ENCODE assay signal across 9 mouse cellular contexts in the genomic region with DNA sequence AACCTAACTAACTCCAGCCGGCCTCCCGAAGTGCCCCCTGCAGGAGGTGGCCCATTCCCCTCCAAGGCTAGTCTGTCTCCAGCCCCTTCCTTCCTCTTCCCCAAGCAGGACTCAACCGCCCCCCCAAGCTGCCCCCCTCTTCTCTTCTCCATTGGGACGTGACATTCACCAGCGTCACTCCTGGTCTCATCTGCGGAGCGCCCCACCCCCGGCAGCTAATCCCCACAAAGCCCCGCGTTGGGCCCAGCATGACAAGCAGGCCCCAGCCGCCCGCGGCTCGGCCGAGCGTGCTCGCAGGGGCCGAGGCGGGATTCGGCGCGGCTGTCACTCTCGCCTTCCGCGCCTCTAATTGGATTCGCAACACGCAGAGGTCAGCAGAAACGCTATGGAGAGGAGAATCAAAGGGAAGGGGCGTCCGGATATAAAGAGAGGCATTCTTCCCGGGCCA.
DNase-seq lines count a peak whose midpoint lies in the region; ATAC-seq and TF ChIP-seq lines count a peak whose summit lies in the region.
"Had no signal": no experiment of that assay in that cellular context is flagged by ENCODE, and none has a peak within 500 bp of the region (broad histone marks: within the 10 kb centered on the region; RNA-seq: fewer than 3 reads in every experiment).

No protein-coding gene starts in this region.

- H3K9ac ChIP-seq in midbrain, embryonic 11.5 days (ENCODE audit: low read length): peak overlapping the region; percentile 59

- H3K36me3 ChIP-seq in thymus, adult 2 months (ENCODE audit: control insufficient read depth, insufficient read depth, low read length): no peaks in the 10 kb centered on the region
- H3K36me3 ChIP-seq in midbrain, embryonic 11.5 days (ENCODE audit: control insufficient read depth, insufficient read depth, low read length): no peaks in the 10 kb centered on the region

- no peak for TF ChIP-seq POLR2A in cerebellum, adult 2 months (IDR thresholded peaks at IDR 0.05; ENCODE audit: borderline replicate concordance, insufficient read depth, low read length)
- TF ChIP-seq POLR2A in thymus, adult 2 months (IDR thresholded peaks at IDR 0.05; ENCODE audit: control insufficient read depth, extremely low read depth, insufficient read depth, low read length, poor library complexity): no peak

- WGBS in cerebellum, adult 2 months: 25% methylated on average over 31 of the region's 31 CpGs
- 40% methylated on average over 31 of the region's 31 CpGs for WGBS in thymus, adult 2 months
- under 1% methylated on average over 31 of the region's 31 CpGs for WGBS in midbrain, embryonic 11.5 days

- peak; percentile 88 for ATAC-seq in midbrain, embryonic 11.5 days (ENCODE audit: low FRiP score)

- H3K27ac ChIP-seq in cerebellum, adult 2 months (ENCODE audit: insufficient read depth, low read length): no peak overlapping the region
- H3K27ac ChIP-seq in thymus, adult 2 months (ENCODE audit: control insufficient read depth, insufficient read depth, low read length): no peak overlapping the region
- peak overlapping the region; percentile 99 for H3K27ac ChIP-seq in midbrain, embryonic 11.5 days (ENCODE audit: low read depth, low read length)

- H3K4me1 ChIP-seq in cerebellum, adult 2 months (ENCODE audit: control insufficient read depth, insufficient read depth, low read length): peaks cover 37% of the 10 kb centered on the region
- H3K4me1 ChIP-seq in thymus, adult 2 months (replicated peaks; ENCODE audit: control insufficient read depth, insufficient read depth, low read length): peaks cover 37% of the 10 kb centered on the region
- peaks cover 91% of the 10 kb centered on the region for H3K4me1 ChIP-seq in midbrain, embryonic 11.5 days (ENCODE audit: control insufficient read depth, insufficient read depth, low read length)

- H3K4me2 ChIP-seq in midbrain, embryonic 11.5 days: peak overlapping the region; percentile 40

- no peak for DNase-seq in cerebellum, adult 2 months
- no peak for DNase-seq in cerebellum, postnatal 36 days
- DNase-seq in thymus, postnatal 4 days: peak; percentile 55
- DNase-seq in thymus, adult 2 months: no peak
- peak; percentile 57 to 67 for DNase-seq in layer of hippocampus, postnatal 10 days (ENCODE audit: low spot score in 2 of 2)
- DNase-seq in midbrain, embryonic 11.5 days (ENCODE audit: low spot score, missing footprints): peak; percentile 98
- DNase-seq in yolk sac, embryonic 10.5 days (ENCODE audit: low spot score): peak; percentile 48
- DNase-seq in ovary, postnatal 10 days (ENCODE audit: low spot score): no peak

- H3K9me3 ChIP-seq in midbrain, embryonic 11.5 days (ENCODE audit: control insufficient read depth, low read length): no peaks in the 10 kb centered on the region

- no peaks in the 10 kb centered on the region for H3K27me3 ChIP-seq in cerebellum, adult 2 months (ENCODE audit: control insufficient read depth, insufficient read depth, low read length)
- H3K27me3 ChIP-seq in thymus, adult 2 months (ENCODE audit: control insufficient read depth, insufficient read depth, low read length): no peaks in the 10 kb centered on the region
- peaks cover 2% of the 10 kb centered on the region; the same call in 1 of the 2 replicates for H3K27me3 ChIP-seq in midbrain, embryonic 11.5 days (ENCODE audit: control insufficient read depth, insufficient read depth, low read length)

- no peak for TF ChIP-seq CTCF in cerebellum, adult 2 months (IDR thresholded peaks at IDR 0.05; ENCODE audit: borderline replicate concordance, insufficient read depth, low read depth, low read length)
- no peak for TF ChIP-seq CTCF in thymus, adult 2 months (IDR thresholded peaks at IDR 0.05; ENCODE audit: borderline replicate concordance, control insufficient read depth, extremely low read depth, insufficient read depth, low read length, poor library complexity)

- peak overlapping the region; percentile 2 for H3K4me3 ChIP-seq in cerebellum, adult 2 months (replicated peaks; ENCODE audit: insufficient read depth, low read depth, low read length)
- H3K4me3 ChIP-seq in thymus, adult 2 months (ENCODE audit: control insufficient read depth, insufficient read depth, low read length): no peak overlapping the region
- 0 out of 2 replicates have a peak overlapping the region, but pooled peaks have one; percentile 12 for H3K4me3 ChIP-seq in midbrain, embryonic 11.5 days (ENCODE audit: low read depth, low read length)
- H3K4me3 ChIP-seq: erythroblast, embryonic 14.5 days had no signal

Comparison
In these comparisons a context has a peak if more than half of its experiments do, and no peak if none do; other contexts are left out.
1. DNase-seq: peak in thymus, postnatal 4 days (single experiment), layer of hippocampus, postnatal 10 days (2 of 2), midbrain, embryonic 11.5 days (single experiment) and yolk sac, embryonic 10.5 days (single experiment); none in cerebellum, adult 2 months (0 of 2), cerebellum, postnatal 36 days (0 of 2), thymus, adult 2 months (single experiment) and ovary, postnatal 10 days (single experiment).